Mouse (Mus musculus) heart, adult 2 months (tissue): ENCODE data around the gene Gata5. TPM values are rescaled to one million over a fixed set of nuclear protein-coding genes. Genes with fewer than 3 reads are reported as not detected.

Experiments used
- DNase-seq, 2 experiments: peaks; one replicate each; pipeline ENCODE4 v3.0.0; 2021
- H3K27ac ChIP-seq: fragments of 200-600 bp; 2 replicates; pipeline ENCODE4 v1.8.1; 2022
- H3K27me3 ChIP-seq: fragments of 200-500 bp; 2 replicates; pipeline ENCODE4 v1.6.1; 2012; ENCODE audit warnings: mild to moderate bottlenecking, low read length, inconsistent platforms, mixed read lengths; ENCODE audit not compliant: control insufficient read depth, insufficient read depth
- H3K36me3 ChIP-seq: fragments of 200-500 bp; 2 replicates; pipeline ENCODE4 v1.6.1; 2012; ENCODE audit warnings: low read length, inconsistent platforms; ENCODE audit not compliant: control insufficient read depth, insufficient read depth
- H3K4me1 ChIP-seq: fragments of 200-500 bp; 2 replicates; pipeline ENCODE4 v1.6.1; 2011; ENCODE audit warnings: low read length; ENCODE audit not compliant: control insufficient read depth, insufficient read depth
- H3K4me3 ChIP-seq: fragments of 200-600 bp; 2 replicates; pipeline ENCODE4 v1.8.1; 2022
- H3K79me2 ChIP-seq: fragments of 200-500 bp; replicated peaks from 2 replicates; pipeline ENCODE4 v1.6.1; 2012; ENCODE audit warnings: mild to moderate bottlenecking, inconsistent platforms, low read length, moderate library complexity, mixed read lengths; ENCODE audit not compliant: control insufficient read depth, insufficient read depth
- H3K9ac ChIP-seq: fragments of 200-500 bp; 2 replicates; pipeline ENCODE4 v1.6.1; 2012; ENCODE audit warnings: low read depth, mild to moderate bottlenecking, control low read depth, inconsistent platforms, low read length, mixed read lengths
- CTCF ChIP-seq: fragments of 200-600 bp; IDR thresholded peaks from 2 replicates; pipeline ENCODE4 v1.8.1; 2022; ENCODE audit warnings: antibody characterized with exemption, mild to moderate bottlenecking, moderate library complexity
- EP300 ChIP-seq: fragments of 200-500 bp; IDR thresholded peaks from 2 replicates; pipeline ENCODE4 v1.6.1; 2011; ENCODE audit warnings: low read depth, low read length, control low read depth; ENCODE audit not compliant: insufficient read depth
- POLR2A ChIP-seq: fragments of 200-500 bp; IDR thresholded peaks from 2 replicates; pipeline ENCODE4 v1.6.1; 2011; ENCODE audit warnings: mild to moderate bottlenecking, low read depth, low read length, control low read depth; ENCODE audit not compliant: insufficient read depth
- WGBS: fragments of 180-500 bp; shearing (Covaris S2); methylation state at CpG from one replicate; pipeline ENCODE4 v1.1.7; 2018; 5-methylcytosine and 5-hydroxymethylcytosine counted together
- intact Hi-C: fragments of 180-260 bp; cut with DNase I; formaldehyde crosslinking; loops from one replicate; pipeline ENCODE4 v1.15.1; 2025
- polyA plus RNA-seq: library from polyadenylated mRNA; depleted of rRNA; stranded (reverse); fragments of >200 nt; gene quantifications from 2 replicates; pipeline ENCODE4 v1.2.3, GENCODE M21; 2012
- total RNA-seq, 2 experiments: library from RNA; stranded (reverse); gene quantifications; 2 replicates each; pipeline ENCODE4 v1.2.3; 2021

Gene Gata5
- total and polyA plus RNA-seq, 3 experiments, result 0.63 to 1.1 (median 0.89) TPM

DNA sequence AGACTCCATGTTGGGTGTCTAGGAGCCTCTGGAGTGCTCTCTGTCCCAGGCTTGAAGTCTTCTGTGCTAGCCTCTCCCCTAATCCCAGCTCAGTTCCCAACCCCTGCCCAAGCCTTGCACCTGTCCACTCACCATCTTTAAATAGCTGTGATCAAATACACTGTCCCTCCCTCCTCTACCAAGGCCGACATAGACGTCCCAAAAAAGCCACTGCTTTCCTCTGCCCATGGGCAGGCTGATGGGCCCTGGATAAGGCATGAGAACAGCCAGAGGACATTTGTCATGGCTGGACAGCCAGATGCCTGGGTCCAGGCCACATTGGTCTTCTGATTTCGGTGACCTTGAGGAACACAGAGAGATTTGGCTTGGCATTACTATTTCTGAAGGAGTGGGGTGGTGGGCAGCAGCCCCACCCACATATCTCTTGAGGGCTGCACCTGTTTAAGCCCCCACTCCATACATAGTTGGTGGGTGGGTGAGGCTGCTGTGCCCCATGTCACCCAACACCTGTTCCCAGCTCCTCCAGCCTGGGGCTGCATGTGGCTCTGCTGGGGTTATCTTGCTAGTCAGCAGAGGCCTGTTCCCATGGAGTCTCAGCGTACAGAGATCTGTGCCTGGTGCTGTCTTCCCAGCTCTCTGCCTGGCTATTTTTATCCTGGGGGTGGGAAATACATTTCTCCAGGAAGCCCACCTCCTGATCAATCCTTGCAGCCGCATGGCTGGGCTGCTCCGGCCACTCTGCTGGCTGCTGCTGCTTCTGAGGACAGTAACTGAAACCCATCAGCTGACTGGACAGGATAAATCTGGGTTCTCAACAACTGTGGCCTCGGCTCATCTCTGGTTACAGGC is 28.3 kb upstream of the Gata5 start:
- H3K36me3 ChIP-seq, result no peaks in the 10 kb centered on the region
- H3K27ac ChIP-seq, result peak overlapping the region; percentile 72
- no peaks in the 10 kb centered on the region for H3K4me1 ChIP-seq
- no peak overlapping the region for H3K4me3 ChIP-seq
- no peaks in the 10 kb centered on the region for H3K27me3 ChIP-seq
- no peak overlapping the region for H3K9ac ChIP-seq
- no peak for TF ChIP-seq POLR2A
- no peak for TF ChIP-seq CTCF
- no peak for TF ChIP-seq EP300
- 36% methylated on average over 7 of the region's 7 CpGs for WGBS
- H3K79me2 ChIP-seq, result no peaks in the 10 kb centered on the region
- intact Hi-C loops, result no loop called here
- no peak for DNase-seq

DNA sequence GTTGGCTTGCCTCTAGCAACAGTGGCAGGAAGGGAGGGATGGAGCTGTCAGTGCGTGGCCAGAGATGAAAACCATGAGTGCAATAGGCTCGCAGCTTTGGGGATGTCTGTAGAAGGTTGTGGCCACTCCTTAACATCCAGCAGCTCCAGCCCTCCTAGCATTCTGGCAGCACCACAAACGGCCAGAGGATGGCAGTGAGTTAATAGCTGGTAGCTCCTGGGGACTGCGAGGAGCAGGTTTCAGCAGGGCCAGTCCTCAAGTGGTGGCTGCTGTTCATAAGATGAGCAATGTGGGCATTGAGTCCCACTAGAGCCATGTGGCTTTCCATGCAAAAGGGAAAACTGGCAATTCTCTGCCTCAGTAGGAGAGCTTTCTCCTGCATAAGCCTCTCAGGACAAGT is 24.6 kb upstream of the Gata5 start:
- Histone ChIP-seq H3K36me3 (no peaks in the 10 kb centered on the region), H3K4me3 (no peak overlapping the region), H3K27ac (no peak overlapping the region), H3K4me1 (no peaks in the 10 kb centered on the region), H3K27me3 (no peaks in the 10 kb centered on the region), H3K9ac (no peak overlapping the region), H3K79me2 (no peaks in the 10 kb centered on the region)
- intact Hi-C loops, result no loop called here
- peak in 1 of 2 experiments; percentile 51 for DNase-seq
- WGBS, result 8% methylated on average over 4 of the region's 4 CpGs
- TF ChIP-seq POLR2A (no peak), EP300 (peak; percentile 57; the same call in 1 of the 2 replicates), CTCF (peak; percentile 72)

DNA sequence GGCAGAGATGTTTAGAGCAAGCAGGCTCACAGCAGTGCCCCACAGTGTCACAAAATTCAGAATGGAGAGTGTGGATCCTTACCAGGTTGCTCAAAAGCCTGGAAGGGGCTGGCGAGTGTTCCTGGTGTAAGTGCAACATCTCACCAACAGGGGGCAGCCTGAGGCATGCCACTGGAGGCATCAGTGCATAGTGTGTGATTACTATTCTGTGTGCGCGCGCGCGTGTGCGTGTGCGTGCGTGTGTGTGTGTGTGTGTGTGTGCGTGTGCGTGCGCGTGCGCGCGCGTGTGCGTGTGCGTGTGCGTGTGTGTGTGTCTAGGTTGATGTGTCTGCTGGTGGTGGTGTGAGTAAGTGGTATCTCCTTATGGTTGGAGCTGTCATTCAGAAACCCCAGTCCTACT is 18.8 kb upstream of the Gata5 start:
- no peaks in the 10 kb centered on the region for H3K4me1 ChIP-seq
- intact Hi-C loops, result loop anchor here (5.0 kb wide), 1 partner anchor 424 kb away; the partner anchor contains the start of gene Bhlhe23
- no peaks in the 10 kb centered on the region for H3K36me3 ChIP-seq
- no peak overlapping the region for H3K9ac ChIP-seq
- H3K79me2 ChIP-seq, result no peaks in the 10 kb centered on the region
- TF ChIP-seq EP300 (no peak), POLR2A (no peak), CTCF (peak; percentile 78)
- no peak overlapping the region for H3K27ac ChIP-seq
- H3K27me3 ChIP-seq, result no peaks in the 10 kb centered on the region
- H3K4me3 ChIP-seq, result no peak overlapping the region
- no peak for DNase-seq
- 37% methylated on average over 20 of the region's 20 CpGs for WGBS

DNA sequence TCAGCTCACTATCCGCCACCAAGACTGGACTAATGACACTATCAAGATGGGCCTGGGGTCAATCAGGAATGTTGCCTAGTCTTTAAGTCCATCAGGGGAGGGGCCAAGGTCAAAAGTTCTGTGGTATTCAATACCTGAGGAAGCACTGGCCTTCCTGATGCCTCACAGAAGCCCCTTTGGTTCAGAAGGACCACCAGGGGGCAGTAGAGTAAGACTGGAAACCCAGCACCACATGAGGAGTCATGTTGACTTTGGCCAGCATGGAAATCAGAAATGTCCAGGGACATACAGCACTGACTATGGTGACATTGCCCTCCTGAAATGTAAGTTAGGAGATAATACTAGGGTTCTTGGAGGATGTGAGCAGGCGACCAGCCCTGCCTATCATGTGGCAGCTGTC is 16.2 kb upstream of the Gata5 start:
- H3K4me1 ChIP-seq, result peaks cover 1% of the 10 kb centered on the region
- WGBS, result 54% methylated on average over 2 of the region's 2 CpGs
- no peak for DNase-seq
- H3K27me3 ChIP-seq, result no peaks in the 10 kb centered on the region
- no peaks in the 10 kb centered on the region for H3K36me3 ChIP-seq
- H3K9ac ChIP-seq, result no peak overlapping the region
- TF ChIP-seq EP300 (0 out of 2 replicates have a peak, but pooled peaks have one; percentile 7), CTCF (peak; percentile 67), POLR2A (no peak)
- intact Hi-C loops, result loop anchor here (5.0 kb wide), 1 partner anchor 427 kb away; the partner anchor contains the start of gene Bhlhe23
- H3K27ac ChIP-seq, result no peak overlapping the region
- H3K79me2 ChIP-seq, result no peaks in the 10 kb centered on the region
- no peak overlapping the region for H3K4me3 ChIP-seq

DNA sequence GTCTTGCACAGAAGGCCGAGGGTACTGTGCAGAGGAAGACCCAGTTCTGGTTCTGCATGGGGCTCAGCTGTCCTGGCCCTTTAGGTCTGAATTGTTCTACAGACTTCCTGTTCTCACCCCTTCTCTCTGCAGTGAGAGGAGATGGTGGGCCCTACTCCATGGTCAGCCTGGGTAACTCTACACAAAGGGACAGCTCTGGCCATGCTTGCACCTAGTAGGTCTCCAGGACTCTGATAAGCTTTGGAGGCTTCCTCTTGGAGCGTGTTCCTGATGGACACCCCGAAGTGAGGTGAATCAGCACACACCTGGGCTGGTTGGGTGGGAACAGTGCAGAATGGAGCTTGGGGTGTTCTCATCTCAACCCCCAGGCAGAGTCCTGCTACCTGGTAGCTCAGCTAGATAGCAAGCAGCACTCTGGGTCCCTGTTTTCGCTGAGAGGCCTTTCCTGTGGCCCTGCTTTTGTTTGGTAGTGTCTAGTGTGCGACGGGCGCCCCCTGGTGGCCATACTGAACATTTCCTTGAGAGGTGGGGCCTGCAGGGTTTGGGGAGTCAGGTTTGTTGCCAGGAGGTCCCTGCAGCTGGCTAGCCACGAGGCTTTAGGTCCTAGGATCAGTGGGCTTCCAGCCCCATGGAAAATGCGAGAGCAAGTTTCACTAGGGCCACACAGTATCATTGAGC is 12.5 kb upstream of the Gata5 start:
- 21% methylated on average over 9 of the region's 9 CpGs for WGBS
- no peak overlapping the region for H3K9ac ChIP-seq

More for the DNA sequence above, 12.5 kb upstream of the Gata5 start:
- peak; percentile 79 to 82 for DNase-seq
- Histone ChIP-seq H3K27ac (no peak overlapping the region), H3K79me2 (no peaks in the 10 kb centered on the region), H3K4me3 (no peak overlapping the region), H3K4me1 (peaks cover 1% of the 10 kb centered on the region), H3K36me3 (no peaks in the 10 kb centered on the region), H3K27me3 (no peaks in the 10 kb centered on the region)
- TF ChIP-seq CTCF, result peak; percentile 94
- no peak for TF ChIP-seq EP300
- no peak for TF ChIP-seq POLR2A
- intact Hi-C loops, result loop anchor here (1.0 to 10.0 kb wide), 2 partner anchors 72 to 142 kb away; no protein-coding TSS in a partner anchor
